ENCODE assay signal across 7 mouse cellular contexts in the genomic region with DNA sequence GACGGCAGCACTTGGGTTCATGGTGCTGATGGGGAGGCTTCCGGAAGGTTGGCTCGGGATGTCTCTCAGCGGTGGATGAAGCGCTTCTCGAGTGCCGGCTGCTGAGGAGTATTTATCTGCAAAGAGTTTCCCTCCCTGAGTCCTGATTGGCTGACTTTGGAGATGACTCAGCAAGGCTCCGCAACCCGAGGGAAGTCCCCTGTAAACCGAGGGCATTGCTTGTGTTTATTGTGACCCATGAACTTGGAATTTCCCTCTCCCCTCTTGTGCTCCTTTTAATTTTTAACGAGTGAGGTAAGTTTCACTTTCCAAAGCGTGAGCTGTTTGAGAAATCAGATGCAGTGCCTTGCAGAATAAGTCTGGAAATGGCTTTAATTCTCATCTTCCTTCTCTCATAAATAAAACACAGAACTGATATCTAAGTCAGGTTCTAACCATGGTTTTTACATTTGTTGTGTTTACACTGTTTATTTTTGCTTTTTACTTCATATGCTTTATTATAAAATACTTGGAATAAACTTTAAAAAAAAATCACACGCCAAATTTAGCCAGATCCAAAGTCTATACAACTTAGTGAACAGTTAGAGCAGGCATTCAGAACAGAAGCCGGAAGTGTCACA. TPM values are rescaled to one million over a fixed set of nuclear protein-coding genes. Genes with fewer than 3 reads are reported as not detected.
A peak's percentile ranks its signal among the peaks of the same experiment; 100 is the strongest.
DNase-seq lines count a peak whose midpoint lies in the region; ATAC-seq lines count a peak whose summit lies in the region.

TSS of gene Cxcl10 (minus strand) at position 96 of the 620 bp plus-strand sequence.

- DNase-seq in CD8-positive naive resting alpha-beta T cell, adult 2 months (ENCODE audit: low read depth in 2 of 2, low spot score in 2 of 2): peak; percentile 35 to 50
- DNase-seq in NIH3T3 (ENCODE audit: low read depth): peak; percentile 72
- peak; percentile 65 for DNase-seq in embryonic facial prominence, embryonic 14.5 days (ENCODE audit: low spot score)
- DNase-seq in heart, postnatal 14 days: peak; percentile 29 to 48
- DNase-seq in large intestine, adult 2 months (ENCODE audit: low read depth, low spot score): peak; percentile 88
- peak; percentile 45 for DNase-seq in spleen, adult 12 weeks (ENCODE audit: low spot score)

- H3K27ac ChIP-seq in embryonic facial prominence, embryonic 14.5 days (replicated peaks; ENCODE audit: low read depth, low read length): no peak within 1 kb of the TSS

- H3K36me3 ChIP-seq in embryonic facial prominence, embryonic 14.5 days (ENCODE audit: control insufficient read depth, insufficient read depth, low read length): no peaks in the 10 kb centered on the region

- no peak within 1 kb of the TSS for H3K9ac ChIP-seq in embryonic facial prominence, embryonic 14.5 days (ENCODE audit: low read depth, low read length)

- H3K27me3 ChIP-seq in embryonic facial prominence, embryonic 14.5 days (replicated peaks; ENCODE audit: control insufficient read depth, insufficient read depth, low read length): peaks cover 4% of the 10 kb centered on the region; the same call in 1 of the 2 replicates

- no peaks in the 10 kb centered on the region for H3K9me3 ChIP-seq in embryonic facial prominence, embryonic 14.5 days (ENCODE audit: control insufficient read depth, low read length)

- WGBS in embryonic facial prominence, embryonic 14.5 days: 20% methylated on average over 14 of the region's 14 CpGs
- WGBS in large intestine, adult 2 months: 2% methylated on average over 14 of the region's 14 CpGs

- peak within 1 kb of the TSS; percentile 28 for H3K4me3 ChIP-seq in embryonic facial prominence, embryonic 14.5 days (ENCODE audit: low read depth, low read length)

- intact Hi-C loops in heart, postnatal 14 days (cut with DNase I): no loop called here

- 0 out of 2 replicates have a peak, but pooled peaks have one; percentile 41 for ATAC-seq in embryonic facial prominence, embryonic 14.5 days (ENCODE audit: low read depth)
- peak; percentile 83 for ATAC-seq in megakaryocyte progenitor cell, adult 5-6 weeks (replicated peaks; ENCODE audit: poor library complexity)

- H3K4me2 ChIP-seq in embryonic facial prominence, embryonic 14.5 days (ENCODE audit: low read depth, low read length): peak within 1 kb of the TSS; percentile 52

- H3K4me1 ChIP-seq in embryonic facial prominence, embryonic 14.5 days (ENCODE audit: control insufficient read depth, insufficient read depth, low read length): no peaks in the 10 kb centered on the region

RNA-seq across cellular contexts. Expression of gene Cxcl10, which starts in this region (rescaled TPM):
- polyA plus RNA-seq in embryonic facial prominence, embryonic 14.5 days (2014; fragmentation: Nextera tagmentation; extraction: Ambion mirVana): 0.89 and 1.9 TPM in 2 replicates
- under 1 TPM in 1 of 2 experiments, not detected in 1; 0.80 TPM for total RNA-seq in heart, postnatal 14 days (2021)
- 20.5 and 20.6 TPM in 2 replicates for polyA plus RNA-seq in large intestine, adult 2 months (2012; rRNA removed)
- total RNA-seq in megakaryocyte progenitor cell, adult 5-6 weeks (2015): 4.7 and 10.5 TPM in 2 replicates
- total RNA-seq in megakaryocyte progenitor cell, adult 5-6 weeks (2017): 1.3 and 5.3 TPM in 2 replicates

Comparison
In these comparisons a context has a peak if more than half of its experiments do, and no peak if none do; other contexts are left out.
1. Peak in DNase-seq in heart, postnatal 14 days; RNA of the gene not detected or under 1 TPM.